Mouse (Mus musculus): ENCODE results near the gene Cd7.

DNA sequence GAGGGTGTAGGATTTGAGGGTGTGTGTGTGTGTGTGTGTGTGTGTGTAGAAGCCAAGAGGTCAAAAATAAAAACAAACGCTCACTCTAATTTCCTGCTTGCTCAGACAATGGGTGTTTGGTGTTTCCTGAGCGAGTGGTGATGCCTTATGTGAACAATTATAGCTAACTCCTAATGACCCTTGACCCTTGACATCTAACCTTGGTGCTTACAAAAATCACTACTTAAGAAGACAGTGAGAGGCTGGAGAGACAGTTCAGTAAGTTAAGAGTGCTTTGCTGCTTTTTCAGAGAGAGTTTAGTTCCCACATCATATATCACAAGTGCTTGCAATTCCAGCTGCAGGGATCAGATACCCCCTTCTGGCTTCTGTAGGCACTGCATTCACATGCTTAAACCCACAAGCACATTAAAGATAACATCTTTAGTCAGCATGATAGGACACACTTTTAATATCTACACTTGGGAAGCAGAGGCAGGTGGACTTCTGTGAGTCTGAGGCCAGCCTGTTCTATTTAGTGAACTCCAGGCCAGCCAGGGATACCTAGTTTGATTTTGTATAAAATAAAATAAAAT lies 8.7 kb upstream of the Cd7 start:
- TF ChIP-seq POLR2A (IDR thresholded peaks at IDR 0.05; ENCODE audit: borderline replicate concordance, extremely low read depth, insufficient read depth, insufficient read length, poor library complexity, severe bottlenecking): no peak
- TF ChIP-seq CTCF (IDR thresholded peaks at IDR 0.05; ENCODE audit: borderline replicate concordance, extremely low read depth, insufficient read depth, insufficient read length): peak; percentile 55; the same call in 1 of the 2 replicates
